Mouse (Mus musculus) neutrophil, adult 5-6 weeks (primary cell): ENCODE results near the gene Map2k4. TPM values are rescaled to one million over a fixed set of nuclear protein-coding genes. Genes with fewer than 3 reads are reported as not detected.

Experiments
- ATAC-seq: fragments of 151-379, 151-347 bp; 2 replicates; pipeline ENCODE4 v1.8.0; 2017; ENCODE audit warnings: mild to moderate bottlenecking, moderate TSS enrichment; ENCODE audit not compliant: insufficient number of reproducible peaks, poor library complexity, low FRiP score, severe bottlenecking; ENCODE audit errors: extremely low read depth
- total RNA-seq: library from RNA; stranded (forward); fragments of 200-1000 nt; gene quantifications from 2 replicates; pipeline ENCODE4 v1.2.3, GENCODE M21; 2017

The Map2k4 gene
- total RNA-seq, 1 experiment from 2014 or later: 53.2 TPM

GRCm38 (mm10) chr11:65729623-65730217, 58.4 kb downstream of the Map2k4 start:
- ATAC-seq: no peak

- no peak for ATAC-seq
These were observed 59.2 kb downstream of the Map2k4 start for GRCm38 (mm10) chr11:65728906-65729305.

GRCm38 (mm10) chr11:65723715-65724114, 64.4 kb downstream of the Map2k4 start:
- no peak for ATAC-seq

GRCm38 (mm10) chr11:65721615-65722014, 66.5 kb downstream of the Map2k4 start:
- ATAC-seq: no peak

GRCm38 (mm10) chr11:65719960-65720359, 68.1 kb downstream of the Map2k4 start:
- no peak for ATAC-seq

GRCm38 (mm10) chr11:65713830-65714229, 74.3 kb downstream of the Map2k4 start:
- ATAC-seq: no peak

GRCm38 (mm10) chr11:65712754-65713306, 75.3 kb downstream of the Map2k4 start:
- ATAC-seq: no peak

- ATAC-seq: no peak
These were observed 81.3 kb downstream of the Map2k4 start for GRCm38 (mm10) chr11:65706784-65707183.

GRCm38 (mm10) chr11:65706176-65706575, 81.9 kb downstream of the Map2k4 start:
- ATAC-seq: no peak

- ATAC-seq: 0 out of 2 replicates have a peak, but pooled peaks have one; percentile 30
These were observed 83.2 kb downstream of the Map2k4 start for GRCm38 (mm10) chr11:65704861-65705260.

GRCm38 (mm10) chr11:65678824-65679402, 109.2 kb downstream of the Map2k4 start:
- no peak for ATAC-seq

GRCm38 (mm10) chr11:65667348-65667969, 120.6 kb downstream of the Map2k4 start:
- ATAC-seq: no peak

- no peak for ATAC-seq
These were observed 123.2 kb downstream of the Map2k4 start for GRCm38 (mm10) chr11:65664903-65665302.

GRCm38 (mm10) chr11:65661790-65662522, 126.1 kb downstream of the Map2k4 start:
- ATAC-seq: no peak

GRCm38 (mm10) chr11:65653932-65654331, 134.2 kb downstream of the Map2k4 start:
- ATAC-seq: no peak

- no peak for ATAC-seq
These were observed 136.7 kb downstream of the Map2k4 start for GRCm38 (mm10) chr11:65651426-65651825.

GRCm38 (mm10) chr11:65649956-65650715, 138.0 kb downstream of the Map2k4 start:
- no peak for ATAC-seq

GRCm38 (mm10) chr11:65649469-65649868, 138.6 kb downstream of the Map2k4 start:
- no peak for ATAC-seq

- no peak for ATAC-seq
These were observed 141.8 kb downstream of the Map2k4 start for GRCm38 (mm10) chr11:65646314-65646713.
